Mouse (Mus musculus) spleen, embryonic (tissue): ENCODE measurements around the gene Psmd2.
"Not testable (repeated sequence)": the region's sequence is repeated elsewhere in the genome, so short reads cannot be mapped to it uniquely, and the experiment has no call there.

ENCODE experiments used
- CTCF ChIA-PET: fragments of 350-600 bp; sonication (Branson Sonifier 250); formaldehyde crosslinking; loops from one replicate; lab custom pipeline; 2022; lab: Charles Lee

Gene Psmd2

DNA sequence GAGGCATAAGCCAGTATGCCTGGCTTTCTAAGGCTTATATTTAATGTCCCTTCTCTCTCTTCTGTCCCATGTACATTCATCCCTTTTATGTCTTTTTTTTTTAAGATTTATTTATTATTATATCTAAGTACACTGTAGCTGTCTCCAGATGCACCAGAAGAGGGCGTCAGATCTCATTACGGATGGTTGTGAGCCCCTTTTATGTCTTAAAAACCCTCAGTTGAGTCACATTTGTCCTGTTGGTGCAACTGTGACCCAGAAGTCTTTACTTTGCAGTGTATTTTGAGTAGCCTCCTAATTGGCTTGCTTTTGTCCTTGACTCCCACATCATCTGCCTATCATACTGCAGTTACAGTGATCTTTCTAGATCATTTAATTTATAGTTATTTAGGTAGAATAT lies 1.9 kb downstream of the Psmd2 start:
- CTCF ChIA-PET = no interaction called here

- CTCF ChIA-PET = no interaction called here
Observed at GRCm38 (mm10) chr16:20657661-20658060, 6.2 kb downstream of the Psmd2 start.

- CTCF ChIA-PET = not testable (repeated sequence)
Observed at GRCm38 (mm10) chr16:20668013-20668412, 16.6 kb downstream of the Psmd2 start, which contains the start of gene Eif4g1. Gene Eif4g1, plus strand, starts transcription at chr16:20668313.

- CTCF ChIA-PET = no interaction called here
Observed at GRCm38 (mm10) chr16:20670291-20670690, 18.8 kb downstream of the Psmd2 start.

- CTCF ChIA-PET = interaction anchor here (0.6 kb wide), 1 partner anchor 1586 kb away, joined by 6 read pairs; no protein-coding TSS in a partner anchor
Observed at GRCm38 (mm10) chr16:20671886-20672285, 20.4 kb downstream of the Psmd2 start.

- CTCF ChIA-PET = no interaction called here
Observed at GRCm38 (mm10) chr16:20672500-20672902, 21.0 kb downstream of the Psmd2 start.

GRCm38 (mm10) chr16:20672965-20673705 lies 21.7 kb downstream of the Psmd2 start:
- CTCF ChIA-PET = no interaction called here

GRCm38 (mm10) chr16:20673706-20674303 lies 22.4 kb downstream of the Psmd2 start:
- CTCF ChIA-PET = no interaction called here

- CTCF ChIA-PET = no interaction called here
Observed at GRCm38 (mm10) chr16:20675213-20675612, 23.8 kb downstream of the Psmd2 start.

- CTCF ChIA-PET = interaction anchor here (0.6 kb wide), 1 partner anchor 47 kb away, joined by 4 read pairs; no protein-coding TSS in a partner anchor
Observed at GRCm38 (mm10) chr16:20676702-20677101, 25.2 kb downstream of the Psmd2 start.

- CTCF ChIA-PET = interaction anchor here (0.7 kb wide), 1 partner anchor 235 kb away, joined by 3 read pairs; no protein-coding TSS in a partner anchor
Observed at GRCm38 (mm10) chr16:20677380-20677779, 25.9 kb downstream of the Psmd2 start.

DNA sequence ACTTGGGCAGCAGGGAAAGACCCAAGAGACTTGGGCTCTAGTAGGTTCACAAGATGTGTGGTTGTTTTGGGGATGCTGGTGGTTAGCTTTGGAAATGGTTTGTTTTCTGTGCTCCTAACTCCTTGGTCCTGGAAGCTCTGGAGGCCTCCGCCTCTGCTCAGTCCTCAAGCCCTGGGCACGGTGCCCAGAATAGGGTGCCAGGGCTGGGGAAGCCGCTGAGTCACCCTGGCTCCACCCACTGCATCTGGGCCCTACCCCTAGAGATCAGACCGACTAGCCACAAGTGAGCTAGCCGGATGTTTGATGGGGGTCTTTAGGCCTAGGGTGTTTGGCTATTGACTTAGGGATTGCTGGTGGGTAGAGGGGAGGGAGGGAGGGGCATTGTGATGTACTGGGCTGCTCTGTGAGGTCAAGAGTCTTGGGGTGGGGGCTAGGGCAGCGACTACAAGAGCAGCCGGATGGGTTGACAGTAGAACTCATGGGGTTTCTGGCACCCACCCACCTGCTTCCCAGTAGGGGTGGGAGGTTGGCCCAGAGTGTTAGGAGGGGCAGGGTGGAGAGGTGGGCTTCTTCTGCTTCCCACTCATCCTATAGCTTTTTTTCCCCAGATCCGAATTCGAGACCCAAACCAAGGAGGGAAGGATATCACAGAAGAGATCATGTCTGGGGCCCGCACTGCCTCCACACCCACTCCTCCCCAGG lies 26.7 kb downstream of the Psmd2 start:
- CTCF ChIA-PET = interaction anchor here (0.7 kb wide), 1 partner anchor 235 kb away, joined by 3 read pairs; no protein-coding TSS in a partner anchor

- CTCF ChIA-PET = no interaction called here
Observed at GRCm38 (mm10) chr16:20690774-20691173, 39.3 kb downstream of the Psmd2 start.

GRCm38 (mm10) chr16:20691617-20692016 lies 40.2 kb downstream of the Psmd2 start:
- CTCF ChIA-PET = no interaction called here

GRCm38 (mm10) chr16:20692241-20692965 lies 41.0 kb downstream of the Psmd2 start:
- CTCF ChIA-PET = no interaction called here

DNA sequence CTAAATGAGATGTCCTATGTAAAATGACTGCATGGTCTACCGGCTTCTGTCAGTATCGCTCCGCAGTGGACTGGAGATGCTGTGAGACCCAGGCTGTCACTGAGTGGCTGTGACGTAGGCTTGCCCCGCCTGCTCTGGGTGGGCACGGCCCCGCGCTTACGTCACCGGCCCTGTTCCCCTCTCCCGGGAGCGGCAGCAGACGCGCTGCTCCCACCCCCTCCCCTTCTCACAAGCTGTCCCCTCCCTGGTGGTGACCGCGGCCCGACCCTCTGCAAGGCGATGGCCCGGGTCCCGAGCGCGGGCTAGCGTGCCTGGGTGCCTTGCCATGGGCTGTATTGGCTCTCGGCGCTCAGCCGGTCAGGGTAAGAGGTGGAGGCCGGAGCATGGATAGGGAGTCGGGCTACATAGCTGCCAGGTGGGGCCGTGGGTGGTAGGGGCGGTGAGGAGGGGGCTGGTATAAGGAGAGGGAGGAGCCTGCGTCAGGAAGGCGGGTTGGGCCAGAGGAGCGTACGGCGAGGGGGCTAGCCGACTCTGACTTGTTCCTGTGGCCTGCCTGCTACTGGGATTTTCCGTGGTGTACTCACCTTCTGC lies 41.8 kb downstream of the Psmd2 start, which contains the start of gene Fam131a:
Gene Fam131a, plus strand, starts transcription at position 131 of the 591 bp plus-strand sequence.
- CTCF ChIA-PET = no interaction called here

GRCm38 (mm10) chr16:20694781-20695180 lies 43.3 kb downstream of the Psmd2 start:
- CTCF ChIA-PET = no interaction called here

GRCm38 (mm10) chr16:20695622-20696323 lies 44.3 kb downstream of the Psmd2 start:
- CTCF ChIA-PET = no interaction called here

GRCm38 (mm10) chr16:20699266-20699665 lies 47.8 kb downstream of the Psmd2 start:
- CTCF ChIA-PET = no interaction called here

GRCm38 (mm10) chr16:20700036-20700435 lies 48.6 kb downstream of the Psmd2 start:
- CTCF ChIA-PET = no interaction called here
